Mouse (Mus musculus): ENCODE results near the gene Galnt11. TPM values are rescaled to one million over a fixed set of nuclear protein-coding genes. Genes with fewer than 3 reads are reported as not detected.
"Not testable (repeated sequence)": the region's sequence is repeated elsewhere in the genome, so short reads cannot be mapped to it uniquely, and the experiment has no call there.

The Galnt11 gene
- polyA plus RNA-seq, 1 experiment from 2014 or later, result 34.8 TPM

- ATAC-seq (ENCODE audit: borderline replicate concordance, extremely low read depth, low FRiP score, low TSS enrichment), result no peak
- whole genome bisulfite sequencing, result 77% methylated on average over 6 of the region's 6 CpGs
- Histone ChIP-seq H3K9ac (no peak overlapping the region), H3K4me3 (no peak overlapping the region), H3K27me3 (no peaks in the 10 kb centered on the region), H3K9me3 (no peaks in the 10 kb centered on the region), H3K36me3 (no peaks in the 10 kb centered on the region), H3K4me1 (no peaks in the 10 kb centered on the region), H3K4me2 (no peak overlapping the region), H3K27ac (no peak overlapping the region)
Observed at GRCm38 (mm10) chr5:25215006-25215405, 6.7 kb upstream of the Galnt11 start.

GRCm38 (mm10) chr5:25222752-25223702, 1.3 kb downstream of the Galnt11 start, which contains the start of gene E130116L18Rik:
E130116L18Rik (minus strand) TSS chr5:25223153.
- 2% methylated on average over 72 of the region's 72 CpGs for WGBS
- peak within 1 kb of the TSS; percentile 88 for H3K27ac ChIP-seq
- peak within 1 kb of the TSS; percentile 71 for H3K9ac ChIP-seq
- H3K4me3 ChIP-seq, result peak within 1 kb of the TSS; percentile 77
- H3K4me1 ChIP-seq, result no peaks in the 10 kb centered on the region
- peak; percentile 96 for ATAC-seq (ENCODE audit: borderline replicate concordance, extremely low read depth, low FRiP score, low TSS enrichment)
- H3K27me3 ChIP-seq, result no peaks in the 10 kb centered on the region
- no peaks in the 10 kb centered on the region for H3K9me3 ChIP-seq
- peak within 1 kb of the TSS; percentile 66 for H3K4me2 ChIP-seq
- H3K36me3 ChIP-seq, result no peaks in the 10 kb centered on the region

GRCm38 (mm10) chr5:25224377-25224776, 2.7 kb downstream of the Galnt11 start:
- not testable (repeated sequence) for H3K36me3 ChIP-seq, H3K4me2 ChIP-seq
- WGBS, result 84% methylated on average over 1 of the region's 1 CpGs

GRCm38 (mm10) chr5:25243101-25243500, 21.4 kb downstream of the Galnt11 start:
- Histone ChIP-seq H3K9ac (no peak overlapping the region), H3K4me3 (no peak overlapping the region), H3K36me3 (peaks cover 3% of the 10 kb centered on the region; the same call in 1 of the 2 replicates), H3K27ac (no peak overlapping the region), H3K4me2 (no peak overlapping the region), H3K9me3 (no peaks in the 10 kb centered on the region), H3K4me1 (no peaks in the 10 kb centered on the region), H3K27me3 (no peaks in the 10 kb centered on the region)
- WGBS, result 82% methylated on average over 6 of the region's 6 CpGs
- no peak for ATAC-seq (ENCODE audit: borderline replicate concordance, extremely low read depth, low FRiP score, low TSS enrichment)

More at GRCm38 (mm10) chr5:25224377-25224776, 2.7 kb downstream of the Galnt11 start:
- not testable (repeated sequence) for H3K4me3 ChIP-seq; H3K27ac ChIP-seq; H3K27me3 ChIP-seq; ATAC-seq (ENCODE audit: borderline replicate concordance, extremely low read depth, low FRiP score, low TSS enrichment); H3K9ac ChIP-seq; H3K4me1 ChIP-seq; H3K9me3 ChIP-seq

GRCm38 (mm10) chr5:25245806-25246472, 24.2 kb downstream of the Galnt11 start:
- no peak for ATAC-seq (ENCODE audit: borderline replicate concordance, extremely low read depth, low FRiP score, low TSS enrichment)
- no peak overlapping the region for H3K27ac ChIP-seq
- no peaks in the 10 kb centered on the region for H3K4me1 ChIP-seq
- no peaks in the 10 kb centered on the region for H3K27me3 ChIP-seq
- H3K4me2 ChIP-seq, result no peak overlapping the region
- H3K9ac ChIP-seq, result no peak overlapping the region
- H3K9me3 ChIP-seq, result no peaks in the 10 kb centered on the region
- peaks cover 11% of the 10 kb centered on the region; the same call in 1 of the 2 replicates for H3K36me3 ChIP-seq
- H3K4me3 ChIP-seq, result no peak overlapping the region
- 79% methylated on average over 10 of the region's 10 CpGs for WGBS

GRCm38 (mm10) chr5:25246473-25246865, 24.8 kb downstream of the Galnt11 start:
- ATAC-seq (ENCODE audit: borderline replicate concordance, extremely low read depth, low FRiP score, low TSS enrichment), result no peak
- WGBS, result 73% methylated on average over 1 of the region's 1 CpGs
- Histone ChIP-seq H3K9me3 (no peaks in the 10 kb centered on the region), H3K9ac (no peak overlapping the region), H3K4me1 (no peaks in the 10 kb centered on the region), H3K4me2 (no peak overlapping the region), H3K27me3 (no peaks in the 10 kb centered on the region), H3K4me3 (no peak overlapping the region), H3K27ac (no peak overlapping the region), H3K36me3 (peaks cover 16% of the 10 kb centered on the region; the same call in 1 of the 2 replicates)

- H3K4me3 ChIP-seq, result no peak overlapping the region
- H3K36me3 ChIP-seq, result peaks cover 19% of the 10 kb centered on the region; the same call in 1 of the 2 replicates
- WGBS, result 64% methylated on average over 3 of the region's 3 CpGs
- H3K27me3 ChIP-seq, result no peaks in the 10 kb centered on the region
- H3K4me1 ChIP-seq, result no peaks in the 10 kb centered on the region
- no peak overlapping the region for H3K27ac ChIP-seq
- H3K4me2 ChIP-seq, result no peak overlapping the region
- no peak for ATAC-seq (ENCODE audit: borderline replicate concordance, extremely low read depth, low FRiP score, low TSS enrichment)
- H3K9ac ChIP-seq, result no peak overlapping the region
- H3K9me3 ChIP-seq, result no peaks in the 10 kb centered on the region
Observed at GRCm38 (mm10) chr5:25247036-25247435, 25.3 kb downstream of the Galnt11 start.

GRCm38 (mm10) chr5:25252423-25252822, 30.7 kb downstream of the Galnt11 start:
- Histone ChIP-seq H3K4me2 (no peak overlapping the region), H3K9ac (no peak overlapping the region), H3K4me1 (0 out of 2 replicates have a peak, but pooled peaks cover 4% of the 10 kb centered on the region), H3K27me3 (no peaks in the 10 kb centered on the region), H3K9me3 (no peaks in the 10 kb centered on the region), H3K4me3 (no peak overlapping the region), H3K36me3 (peaks cover 39% of the 10 kb centered on the region), H3K27ac (0 out of 2 replicates have a peak overlapping the region, but pooled peaks have one; percentile 3)
- WGBS, result 45% methylated on average over 2 of the region's 2 CpGs
- no peak; the same call in 1 of the 2 replicates for ATAC-seq (ENCODE audit: borderline replicate concordance, extremely low read depth, low FRiP score, low TSS enrichment)

GRCm38 (mm10) chr5:25252825-25253544, 31.3 kb downstream of the Galnt11 start:
- no peak overlapping the region for H3K27ac ChIP-seq
- H3K9me3 ChIP-seq, result no peaks in the 10 kb centered on the region
- no peak overlapping the region for H3K4me2 ChIP-seq
- H3K4me1 ChIP-seq, result 0 out of 2 replicates have a peak, but pooled peaks cover 4% of the 10 kb centered on the region
- no peaks in the 10 kb centered on the region for H3K27me3 ChIP-seq
- ATAC-seq (ENCODE audit: borderline replicate concordance, extremely low read depth, low FRiP score, low TSS enrichment), result no peak
- H3K4me3 ChIP-seq, result no peak overlapping the region
- 63% methylated on average over 8 of the region's 8 CpGs for WGBS
- no peak overlapping the region for H3K9ac ChIP-seq
- peaks cover 39% of the 10 kb centered on the region for H3K36me3 ChIP-seq

GRCm38 (mm10) chr5:25254491-25254890, 32.8 kb downstream of the Galnt11 start:
- Histone ChIP-seq H3K27me3 (no peaks in the 10 kb centered on the region), H3K27ac (no peak overlapping the region), H3K4me1 (0 out of 2 replicates have a peak, but pooled peaks cover 4% of the 10 kb centered on the region), H3K4me2 (no peak overlapping the region), H3K9me3 (no peaks in the 10 kb centered on the region), H3K36me3 (peaks cover 50% of the 10 kb centered on the region), H3K4me3 (no peak overlapping the region), H3K9ac (no peak overlapping the region)
- ATAC-seq (ENCODE audit: borderline replicate concordance, extremely low read depth, low FRiP score, low TSS enrichment), result no peak
- 87% methylated on average over 4 of the region's 4 CpGs for WGBS

- H3K4me1 ChIP-seq, result 0 out of 2 replicates have a peak, but pooled peaks cover 4% of the 10 kb centered on the region
- H3K4me2 ChIP-seq, result no peak overlapping the region
- no peak for ATAC-seq (ENCODE audit: borderline replicate concordance, extremely low read depth, low FRiP score, low TSS enrichment)
- H3K36me3 ChIP-seq, result peaks cover 31% of the 10 kb centered on the region
- H3K4me3 ChIP-seq, result no peak overlapping the region
- H3K27ac ChIP-seq, result no peak overlapping the region
- no peaks in the 10 kb centered on the region for H3K27me3 ChIP-seq
- no peak overlapping the region for H3K9ac ChIP-seq
- no peaks in the 10 kb centered on the region for H3K9me3 ChIP-seq
- WGBS, result 84% methylated on average over 2 of the region's 2 CpGs
Observed at GRCm38 (mm10) chr5:25256686-25257085, 35.0 kb downstream of the Galnt11 start.
